Mouse (Mus musculus): ENCODE measurements around the gene Gm973. TPM values are rescaled to one million over a fixed set of nuclear protein-coding genes. Genes with fewer than 3 reads are reported as not detected.

Gene Gm973
- total RNA-seq (2021): under 1 TPM in 1 of 2 experiments, not detected in 1; 0.61 TPM

DNA sequence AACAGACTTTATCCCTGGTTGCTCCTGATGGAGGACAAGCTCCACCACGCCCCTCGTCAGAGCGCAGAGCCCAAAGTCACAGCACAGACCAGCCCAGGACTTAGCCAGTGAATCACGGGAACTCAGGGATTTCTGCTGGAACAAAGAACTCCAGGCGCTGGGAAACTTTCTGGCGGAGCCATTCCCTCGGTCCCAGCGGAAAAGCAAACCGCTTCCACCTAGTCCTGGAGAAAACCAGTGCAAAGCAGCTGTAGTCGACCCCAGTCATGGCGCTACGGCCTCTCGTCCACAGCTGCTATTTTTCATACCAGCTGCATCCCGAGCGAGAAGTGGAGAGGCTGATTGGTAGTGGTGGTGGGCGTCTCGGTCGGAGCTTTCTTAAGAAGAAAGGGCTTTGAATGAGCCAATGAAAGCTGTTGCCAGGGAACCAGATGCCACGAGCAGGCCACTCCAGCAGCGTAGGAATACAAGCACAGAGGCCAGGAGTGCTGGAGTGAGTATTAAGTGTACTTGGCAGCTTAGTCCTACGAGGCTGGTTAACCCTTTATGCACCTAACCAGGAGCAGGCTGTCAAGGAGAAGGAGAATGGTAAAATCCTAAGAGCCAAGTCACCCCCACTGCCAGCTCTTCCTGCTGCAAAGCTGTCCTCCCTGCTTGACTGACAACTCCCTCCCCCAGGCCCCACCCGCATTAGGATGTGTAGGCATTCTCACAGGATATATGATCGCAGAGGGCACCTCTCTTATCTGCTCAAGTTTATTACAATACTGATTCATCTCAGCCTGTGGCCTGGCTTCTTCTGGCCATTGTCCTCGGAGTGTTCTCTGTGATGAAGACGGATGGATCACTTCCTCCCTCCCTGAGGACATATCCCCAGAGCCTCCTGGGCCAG lies at the start of gene Gm973:
Gene Gm973, plus strand, starts transcription at position 239 of the 892 bp plus-strand sequence.
- peak; percentile 54 for DNase-seq (ENCODE audit: low spot score)
- intact Hi-C loops (cut with DNase I): no loop called here

DNA sequence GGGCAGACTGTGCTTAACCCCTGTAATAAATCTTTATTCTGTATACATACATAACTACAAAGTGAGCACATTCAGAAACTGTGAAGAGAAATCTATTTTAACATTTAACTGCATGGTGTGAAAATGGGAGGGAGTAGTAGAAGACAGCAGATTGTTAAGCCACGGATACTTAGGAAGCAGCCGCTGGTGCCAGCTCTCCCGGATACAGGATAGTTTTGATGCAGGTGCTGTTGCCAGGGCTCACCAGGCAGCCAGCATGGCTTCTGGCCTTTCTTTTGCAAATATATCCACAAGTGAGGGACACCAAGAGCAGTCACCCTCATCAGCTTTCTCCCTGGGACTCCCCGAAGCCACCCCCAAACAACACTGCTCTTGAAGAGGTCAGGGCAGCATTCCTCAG lies 46.9 kb upstream of the Gm973 start:
- intact Hi-C loops (cut with DNase I): no loop called here
- DNase-seq (ENCODE audit: low spot score): no peak

DNA sequence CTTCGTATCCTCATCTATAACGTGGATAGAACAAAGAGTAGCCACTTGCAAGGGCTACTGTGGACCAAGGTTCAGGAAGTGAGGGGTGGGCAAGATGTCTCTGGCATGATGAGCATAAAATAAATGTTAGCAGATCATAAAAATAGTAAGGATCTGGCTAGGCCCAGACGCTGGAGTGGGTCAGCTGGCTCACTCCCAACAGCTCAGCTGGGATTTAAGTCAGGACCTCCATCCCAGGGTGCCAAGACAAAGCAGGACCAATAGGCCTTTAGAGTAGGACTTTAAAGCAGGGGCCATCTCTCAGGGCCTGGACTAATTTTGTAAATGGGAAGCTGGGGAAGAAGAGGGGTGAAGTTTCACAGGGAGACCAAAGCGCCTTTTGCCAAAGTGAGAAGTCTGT lies 45.3 kb upstream of the Gm973 start:
- intact Hi-C loops (cut with DNase I): no loop called here
- DNase-seq (ENCODE audit: low spot score): no peak

DNA sequence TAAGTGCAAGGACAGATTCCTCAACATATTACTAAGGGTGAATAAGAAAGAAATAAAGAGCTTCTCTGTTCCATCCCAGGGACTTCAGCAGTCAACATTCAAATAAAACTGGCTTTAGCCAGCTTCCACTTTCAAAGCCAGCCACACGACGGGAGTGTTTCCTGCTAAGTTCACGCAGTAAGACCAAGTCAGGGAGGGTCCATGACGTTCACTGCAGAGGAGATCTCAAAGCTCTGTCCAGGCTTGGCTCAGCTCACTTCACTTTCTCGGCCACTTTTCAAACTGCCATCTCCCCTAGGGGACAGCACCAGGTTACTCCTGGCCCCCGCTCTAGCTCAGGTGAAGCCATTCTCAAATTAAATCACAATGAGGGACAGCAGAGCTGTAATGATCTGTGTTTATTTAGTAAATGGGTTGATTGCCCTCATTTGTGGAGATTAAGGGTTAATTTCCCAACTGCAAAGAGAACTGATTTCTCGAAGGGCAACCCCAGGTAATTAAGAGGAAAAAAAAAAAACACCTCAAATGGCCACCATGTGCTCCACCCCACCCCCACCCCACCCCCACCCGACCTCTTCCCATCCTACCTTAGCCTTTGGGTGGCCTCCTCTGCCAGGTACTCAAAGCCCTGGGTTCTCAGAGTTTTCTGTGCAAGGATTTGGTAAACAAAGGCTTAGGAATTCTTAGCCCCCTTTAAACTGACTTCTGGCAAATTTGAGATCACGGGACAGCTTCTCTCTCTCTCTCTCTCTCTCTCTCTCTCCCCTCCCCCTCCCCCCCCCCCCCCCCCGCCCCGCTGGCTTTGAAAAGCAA lies 43.5 kb upstream of the Gm973 start:
- no peak for DNase-seq (ENCODE audit: low spot score)
- intact Hi-C loops (cut with DNase I): no loop called here

DNA sequence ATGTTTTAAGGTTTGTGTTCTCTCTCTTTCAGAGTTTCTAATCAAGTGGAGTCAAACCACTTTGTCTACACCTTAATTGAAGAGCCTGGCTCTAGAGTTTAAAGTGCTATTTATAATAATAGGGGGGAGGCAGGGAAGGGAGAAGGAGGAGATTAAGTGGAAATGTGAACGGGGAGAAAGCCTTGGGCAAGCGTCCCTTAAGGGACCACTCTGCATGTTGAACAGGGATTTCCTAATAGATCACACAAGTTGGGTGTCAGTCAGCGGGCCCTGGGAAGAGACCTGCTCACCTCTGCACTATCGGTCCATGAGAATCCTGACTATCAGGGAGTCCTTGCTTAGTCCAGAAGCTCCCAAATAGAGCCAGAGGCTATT lies 42.9 kb upstream of the Gm973 start:
- intact Hi-C loops (cut with DNase I): no loop called here
- DNase-seq (ENCODE audit: low spot score): no peak

DNA sequence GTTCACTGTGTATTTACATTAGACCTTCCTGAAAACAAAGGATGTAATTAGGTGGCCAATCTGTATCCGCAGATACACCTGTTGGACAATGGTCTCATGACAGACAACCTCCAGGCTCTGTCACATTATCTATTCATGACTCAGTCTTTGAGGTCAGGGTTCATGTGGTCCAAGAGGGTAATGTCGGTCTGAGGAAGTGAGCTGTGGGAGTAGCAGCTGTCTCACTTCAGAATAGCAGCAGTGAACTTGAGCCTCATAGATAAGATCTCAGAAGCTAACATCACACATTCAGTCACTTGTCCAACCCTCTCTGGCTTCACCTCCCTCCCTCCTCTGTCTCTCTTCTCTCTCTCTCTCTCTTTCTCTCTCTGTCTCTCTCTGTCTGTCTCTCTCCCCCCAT lies 40.4 kb upstream of the Gm973 start:
- intact Hi-C loops (cut with DNase I): no loop called here
- DNase-seq (ENCODE audit: low spot score): no peak

DNA sequence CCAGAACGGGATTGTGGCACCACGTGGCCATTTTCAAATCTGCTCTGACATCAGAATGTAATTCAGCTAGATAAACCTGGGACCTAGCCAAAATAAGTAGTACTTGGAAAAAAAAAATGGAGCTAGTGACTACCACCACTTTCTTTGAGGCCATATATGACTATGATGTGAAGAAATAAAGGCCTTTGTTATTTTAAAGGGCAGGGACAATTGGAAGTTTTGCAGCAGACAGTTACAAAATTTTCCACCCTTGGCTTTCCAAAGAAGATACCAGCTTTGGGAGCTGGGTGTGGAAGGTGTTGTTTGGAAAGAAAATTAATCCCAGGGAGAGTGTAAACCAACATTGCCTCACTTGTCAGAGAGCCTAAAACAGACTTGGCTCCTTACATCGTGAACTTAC lies 37.2 kb upstream of the Gm973 start:
- DNase-seq (ENCODE audit: low spot score): no peak
- intact Hi-C loops (cut with DNase I): no loop called here

DNA sequence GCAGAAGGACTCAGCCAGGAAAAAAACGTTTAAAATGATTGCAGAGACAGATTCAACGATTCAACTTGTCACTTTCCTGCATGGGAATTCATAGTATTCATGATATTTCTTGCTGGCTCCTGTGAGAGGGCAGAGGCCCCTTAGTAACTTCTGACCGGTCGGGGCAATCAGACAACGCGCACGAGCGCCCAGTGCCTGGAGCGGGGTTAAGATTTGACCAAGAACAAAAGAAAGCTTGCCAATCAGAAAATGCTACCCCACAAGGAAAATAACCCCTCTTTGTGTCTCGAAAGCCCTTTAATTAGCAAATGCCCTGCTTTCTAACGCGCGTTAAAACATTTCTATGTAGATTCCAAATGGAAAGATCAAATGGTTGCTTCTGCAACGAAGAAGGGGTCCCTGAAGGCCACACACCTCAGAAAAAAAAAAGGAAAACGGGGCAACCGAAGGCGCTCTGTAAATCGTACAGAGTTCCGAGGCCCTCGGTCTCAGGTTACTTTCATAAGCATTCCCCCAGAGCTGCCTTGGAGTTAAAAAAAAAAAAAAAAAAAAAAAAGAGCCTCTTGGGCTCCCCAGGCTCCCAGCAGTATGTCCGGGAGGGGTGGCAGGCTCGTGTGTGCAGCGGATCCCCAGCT lies 35.1 kb upstream of the Gm973 start:
- intact Hi-C loops (cut with DNase I): loop anchor here (5.0 to 10.0 kb wide), 3 partner anchors 104 to 244 kb away; partner anchors contain the start of gene Als2
- no peak for DNase-seq (ENCODE audit: low spot score)

DNA sequence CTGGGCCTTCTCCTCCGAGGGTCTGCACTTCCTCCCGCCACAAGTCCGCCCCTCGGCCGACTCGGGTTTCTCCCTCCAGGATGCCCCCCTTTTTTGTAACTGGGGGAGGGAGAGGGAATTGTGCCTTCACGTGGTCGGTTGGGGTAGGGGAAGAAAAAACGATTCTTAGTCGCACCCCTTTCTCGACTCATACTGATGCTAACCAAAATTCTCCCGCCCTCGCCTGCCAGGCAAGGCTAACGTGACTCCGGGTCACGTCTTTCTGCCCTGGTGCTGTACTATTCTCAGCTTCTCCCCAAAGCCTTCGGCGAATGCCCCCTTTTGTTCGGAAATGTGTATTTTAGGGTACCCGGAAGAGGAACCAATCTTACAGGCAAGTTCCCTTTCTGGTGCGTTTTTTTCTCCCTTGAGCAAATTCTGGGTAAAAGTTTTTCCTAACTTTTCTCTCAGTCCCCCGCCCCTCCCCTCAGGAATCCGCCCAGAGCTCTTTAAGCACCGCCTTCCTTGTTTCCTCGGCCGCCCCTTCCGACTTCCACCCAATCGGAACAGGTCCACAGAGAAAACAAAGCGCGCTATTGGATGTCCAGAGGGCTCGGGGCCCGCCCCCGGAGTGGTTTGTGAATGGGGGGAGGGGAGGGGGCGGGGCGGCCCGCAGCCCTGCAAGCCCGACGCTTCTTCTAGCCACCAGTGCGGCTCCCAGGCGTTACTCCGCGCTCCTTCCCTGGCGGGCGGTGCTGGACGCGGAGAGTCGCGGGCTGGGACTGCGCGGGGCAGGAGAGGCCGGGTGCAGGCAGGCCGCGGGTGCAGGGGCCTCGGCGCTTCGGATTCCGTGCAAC lies 34.4 kb upstream of the Gm973 start:
- peak; percentile 93 for DNase-seq (ENCODE audit: low spot score)

DNA sequence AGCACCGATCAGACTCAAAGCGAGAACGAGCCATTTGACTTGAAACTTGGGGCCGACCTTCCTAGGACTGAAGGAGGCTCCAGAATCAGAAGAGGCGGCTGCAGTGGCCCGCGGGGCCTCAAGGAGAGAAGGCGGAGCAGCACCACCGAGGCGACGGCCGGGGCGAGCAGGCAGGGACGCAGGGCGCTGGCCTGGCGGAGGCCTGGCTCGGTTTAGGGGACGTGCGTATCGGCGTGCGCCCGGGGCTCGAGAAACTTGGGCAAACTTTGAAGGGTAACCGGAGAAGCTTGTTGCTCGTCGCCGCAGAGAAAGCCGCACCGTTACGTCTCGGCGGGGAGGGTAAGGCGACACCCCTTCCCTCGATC lies 33.8 kb upstream of the Gm973 start, which contains the start of gene Fzd7:
Gene Fzd7, plus strand, starts transcription at position 94 of the 365 bp plus-strand sequence.
- intact Hi-C loops (cut with DNase I): loop anchor here (5.0 to 10.0 kb wide), 3 partner anchors 102 to 245 kb away; partner anchors contain the start of gene Als2
- no peak for DNase-seq (ENCODE audit: low spot score)

More for the DNA sequence above, 34.4 kb upstream of the Gm973 start:
- intact Hi-C loops (cut with DNase I): loop anchor here (5.0 to 10.0 kb wide), 3 partner anchors 103 to 244 kb away; partner anchors contain the start of gene Als2

DNA sequence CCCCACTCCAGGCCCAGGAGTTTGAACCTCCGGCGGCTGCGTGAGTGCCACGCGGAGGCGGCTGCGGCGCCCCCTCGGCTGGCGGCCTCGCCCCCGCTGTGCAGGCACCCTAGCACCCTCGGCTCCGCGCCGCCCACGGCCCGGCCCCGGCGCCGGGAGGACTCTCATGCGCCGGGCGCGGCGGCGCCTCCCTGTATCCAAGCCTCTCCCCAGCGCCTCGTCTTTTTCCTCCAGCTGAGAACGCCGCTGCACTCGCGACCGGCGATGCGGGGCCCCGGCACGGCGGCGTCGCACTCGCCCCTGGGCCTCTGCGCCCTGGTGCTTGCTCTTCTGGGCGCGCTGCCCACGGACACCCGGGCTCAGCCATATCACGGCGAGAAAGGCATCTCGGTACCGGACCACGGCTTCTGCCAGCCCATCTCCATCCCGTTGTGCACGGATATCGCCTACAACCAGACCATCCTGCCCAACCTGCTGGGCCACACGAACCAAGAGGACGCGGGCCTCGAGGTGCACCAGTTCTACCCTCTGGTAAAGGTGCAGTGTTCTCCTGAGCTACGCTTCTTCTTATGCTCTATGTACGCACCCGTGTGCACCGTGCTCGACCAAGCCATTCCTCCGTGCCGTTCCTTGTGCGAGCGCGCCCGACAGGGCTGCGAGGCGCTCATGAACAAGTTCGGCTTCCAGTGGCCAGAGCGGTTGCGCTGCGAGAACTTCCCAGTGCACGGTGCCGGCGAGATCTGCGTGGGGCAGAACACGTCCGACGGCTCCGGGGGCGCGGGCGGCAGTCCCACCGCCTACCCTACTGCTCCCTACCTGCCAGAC lies 33.2 kb upstream of the Gm973 start:
- no peak for DNase-seq (ENCODE audit: low spot score)
- intact Hi-C loops (cut with DNase I): loop anchor here (5.0 to 10.0 kb wide), 3 partner anchors 102 to 246 kb away; partner anchors contain the start of gene Als2

DNA sequence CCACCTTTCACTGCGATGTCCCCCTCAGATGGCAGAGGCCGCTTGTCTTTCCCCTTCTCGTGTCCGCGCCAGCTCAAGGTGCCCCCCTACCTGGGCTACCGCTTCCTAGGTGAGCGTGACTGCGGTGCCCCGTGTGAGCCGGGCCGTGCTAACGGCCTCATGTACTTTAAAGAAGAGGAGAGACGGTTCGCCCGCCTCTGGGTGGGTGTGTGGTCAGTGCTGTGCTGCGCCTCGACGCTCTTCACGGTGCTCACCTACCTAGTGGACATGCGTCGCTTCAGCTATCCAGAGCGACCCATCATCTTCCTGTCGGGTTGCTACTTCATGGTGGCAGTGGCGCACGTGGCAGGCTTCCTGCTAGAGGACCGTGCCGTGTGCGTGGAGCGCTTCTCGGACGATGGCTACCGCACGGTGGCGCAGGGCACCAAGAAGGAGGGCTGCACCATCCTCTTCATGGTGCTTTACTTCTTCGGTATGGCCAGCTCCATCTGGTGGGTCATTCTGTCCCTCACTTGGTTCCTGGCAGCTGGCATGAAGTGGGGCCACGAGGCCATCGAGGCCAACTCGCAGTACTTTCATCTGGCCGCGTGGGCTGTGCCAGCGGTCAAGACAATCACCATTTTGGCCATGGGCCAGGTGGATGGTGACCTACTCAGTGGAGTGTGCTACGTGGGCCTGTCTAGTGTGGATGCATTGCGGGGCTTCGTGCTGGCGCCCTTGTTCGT lies 32.4 kb upstream of the Gm973 start:
- peak; percentile 46 for DNase-seq (ENCODE audit: low spot score)
- intact Hi-C loops (cut with DNase I): loop anchor here (5.0 to 10.0 kb wide), 3 partner anchors 101 to 246 kb away; partner anchors contain the start of gene Als2

DNA sequence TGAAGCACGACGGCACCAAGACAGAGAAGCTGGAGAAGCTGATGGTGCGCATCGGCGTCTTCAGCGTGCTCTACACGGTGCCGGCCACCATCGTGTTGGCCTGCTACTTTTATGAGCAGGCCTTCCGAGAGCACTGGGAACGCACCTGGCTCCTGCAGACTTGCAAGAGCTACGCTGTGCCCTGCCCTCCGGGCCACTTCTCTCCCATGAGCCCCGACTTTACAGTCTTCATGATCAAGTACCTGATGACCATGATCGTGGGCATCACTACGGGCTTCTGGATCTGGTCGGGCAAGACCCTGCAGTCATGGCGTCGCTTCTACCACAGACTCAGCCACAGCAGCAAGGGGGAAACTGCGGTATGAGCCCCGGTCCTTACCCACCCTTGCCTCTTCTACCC lies 31.8 kb upstream of the Gm973 start:
- no peak for DNase-seq (ENCODE audit: low spot score)
- intact Hi-C loops (cut with DNase I): loop anchor here (5.0 to 10.0 kb wide), 3 partner anchors 100 to 247 kb away; partner anchors contain the start of gene Als2

DNA sequence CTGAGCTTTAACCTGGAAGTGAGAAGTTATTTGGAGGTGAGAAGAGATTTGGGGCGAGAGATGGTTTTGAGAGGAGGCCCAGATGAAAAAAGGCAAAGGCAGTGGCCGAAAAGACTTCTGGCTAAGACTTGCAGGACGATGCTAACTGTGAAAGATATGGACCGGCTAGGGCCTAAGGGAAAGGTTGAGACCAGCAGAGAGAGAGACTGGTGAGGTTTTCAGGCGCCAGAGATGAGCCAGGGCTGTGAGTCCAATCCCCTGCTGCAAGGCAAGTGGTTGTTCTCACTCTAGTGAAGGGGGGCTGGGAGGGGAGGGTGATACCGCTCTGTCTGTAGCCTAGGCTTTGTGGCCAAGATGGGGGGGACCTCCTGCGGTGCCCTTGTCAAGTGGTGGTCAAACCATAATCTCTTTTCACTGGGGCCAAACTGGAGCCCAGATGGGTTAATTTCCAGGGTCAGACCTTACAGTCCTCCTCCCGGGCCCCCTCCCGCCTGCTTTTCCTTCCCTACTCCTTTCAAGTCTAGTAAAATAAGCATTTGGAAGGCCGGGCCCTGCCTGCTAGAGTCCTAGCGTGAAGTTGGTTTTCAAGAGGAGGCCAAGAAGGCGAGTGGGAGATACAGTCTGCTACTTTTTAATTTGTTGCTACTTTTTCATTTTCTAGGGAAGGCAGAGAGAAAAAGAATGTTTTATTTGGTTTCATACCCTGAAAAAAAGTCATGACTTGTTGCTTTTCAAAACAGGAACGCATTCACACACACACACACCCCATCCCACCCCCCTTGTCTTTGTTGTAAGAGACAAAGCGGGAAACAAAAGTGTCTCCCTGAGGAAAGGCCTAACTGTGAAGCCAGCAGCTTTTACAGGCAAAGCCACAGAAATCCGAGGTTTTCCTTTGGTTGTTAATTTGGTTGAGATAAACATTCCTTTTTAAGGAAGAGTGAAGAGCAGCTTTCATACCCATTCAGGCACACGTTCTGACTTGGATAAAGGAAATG lies 31.0 kb upstream of the Gm973 start:
- no peak for DNase-seq (ENCODE audit: low spot score)
- intact Hi-C loops (cut with DNase I): loop anchor here (5.0 to 10.0 kb wide), 3 partner anchors 100 to 248 kb away; partner anchors contain the start of gene Als2

DNA sequence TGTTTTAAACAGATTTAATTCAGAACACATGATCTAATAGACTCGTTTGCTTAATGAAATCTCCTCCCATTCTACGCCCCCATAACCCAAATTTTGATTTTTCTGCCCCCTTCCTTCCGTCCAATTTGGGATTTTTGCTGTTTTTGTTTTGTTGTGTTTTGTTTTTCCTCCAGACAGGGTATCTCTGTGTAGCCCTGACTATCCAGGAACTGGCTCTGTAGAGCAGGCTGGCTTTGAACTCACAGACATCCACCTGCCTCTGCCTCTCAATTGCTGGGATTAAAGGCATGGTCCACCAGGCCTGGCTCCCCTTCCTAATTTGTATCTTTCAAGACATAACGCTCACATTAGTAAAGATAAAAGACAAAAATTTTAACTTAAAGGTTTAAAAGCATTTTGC lies 30.3 kb upstream of the Gm973 start:
- no peak for DNase-seq (ENCODE audit: low spot score)

DNA sequence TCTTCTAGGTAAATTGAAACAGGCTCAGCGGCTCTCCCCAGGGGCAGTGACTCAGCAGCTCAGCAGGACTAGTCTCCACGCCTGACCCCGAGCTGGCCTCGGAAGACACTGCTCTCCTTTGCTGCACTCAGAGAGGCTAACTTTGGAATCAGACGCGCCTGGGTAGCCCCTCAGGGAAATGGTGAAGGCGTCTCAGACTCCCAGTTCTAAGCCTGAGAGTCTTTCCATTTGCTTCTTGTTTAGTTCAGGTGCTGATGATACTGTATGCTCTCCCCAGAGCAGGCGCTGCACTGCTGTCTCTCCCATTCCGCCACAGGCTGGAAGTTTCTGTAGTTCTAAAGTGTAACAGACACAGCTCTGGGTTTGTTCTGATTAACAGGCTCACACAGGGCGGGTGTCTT lies 28.4 kb upstream of the Gm973 start:
- intact Hi-C loops (cut with DNase I): loop anchor here (10.0 kb wide), 1 partner anchor 97 kb away; no protein-coding TSS in a partner anchor
- DNase-seq (ENCODE audit: low spot score): no peak

More for the DNA sequence above, 30.3 kb upstream of the Gm973 start:
- intact Hi-C loops (cut with DNase I): loop anchor here (10.0 kb wide), 1 partner anchor 99 kb away; no protein-coding TSS in a partner anchor
